Mouse (Mus musculus): ENCODE measurements at regions not wholly inside any gene's neighbourhood (a gene's known extent, or its start where the extent isn't known, plus 50 kb on each side); places are given as distances from the start of the nearest gene placed in this dataset.

DNA sequence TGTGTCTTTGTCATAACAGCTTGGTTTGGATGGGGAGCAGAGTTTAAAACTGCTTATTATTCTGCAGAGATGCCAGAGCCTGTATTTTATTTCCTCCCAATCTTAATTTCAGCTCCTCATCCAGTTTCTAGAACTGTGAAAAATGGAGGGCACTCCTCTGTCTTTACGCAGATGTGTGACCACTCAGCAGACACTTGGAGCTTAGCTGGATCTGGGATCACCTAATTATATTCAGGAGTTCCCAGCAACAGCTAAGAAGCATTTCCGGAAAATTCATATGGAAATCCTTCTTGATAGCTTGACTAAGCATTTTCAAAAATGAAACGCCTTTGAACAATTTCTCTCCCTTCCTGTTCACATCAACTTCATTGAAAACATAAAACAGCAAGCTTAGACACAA lies 1670.0 kb upstream of the Slc10a2 start:
- Histone ChIP-seq H3K79me2 (ENCODE audit: control insufficient read depth, insufficient read depth) (no peaks in the 10 kb centered on the region), H3K79me3 (ENCODE audit: low read depth) (no peaks in the 10 kb centered on the region), H3K4me3 (ENCODE audit: insufficient read depth, poor library complexity, severe bottlenecking) (no peak overlapping the region), H3ac (ENCODE audit: control insufficient read depth, insufficient read length, low read depth) (no peak overlapping the region), H3K36me3 (ENCODE audit: control insufficient read depth, insufficient read depth) (no peaks in the 10 kb centered on the region), H3K27me3 (ENCODE audit: control insufficient read depth, insufficient read depth, insufficient read length) (no peaks in the 10 kb centered on the region)
- TF ChIP-seq MYOD1 (IDR thresholded peaks at IDR 0.05; ENCODE audit: control insufficient read depth, insufficient read length, low read depth) (no peak), CEBPB (IDR thresholded peaks at IDR 0.05; ENCODE audit: low read depth) (no peak), CTCF (IDR thresholded peaks at IDR 0.05; ENCODE audit: control insufficient read depth, insufficient read depth, insufficient read length) (no peak), MAX (IDR thresholded peaks at IDR 0.05) (no peak), MYOG (IDR thresholded peaks at IDR 0.05; ENCODE audit: control insufficient read depth, extremely low read depth, insufficient read length) (no peak), USF1 (IDR thresholded peaks at IDR 0.05; ENCODE audit: low read depth) (no peak), FOSL1 (IDR thresholded peaks at IDR 0.05; ENCODE audit: insufficient read depth, low read length, poor library complexity, severe bottlenecking) (no peak)

DNA sequence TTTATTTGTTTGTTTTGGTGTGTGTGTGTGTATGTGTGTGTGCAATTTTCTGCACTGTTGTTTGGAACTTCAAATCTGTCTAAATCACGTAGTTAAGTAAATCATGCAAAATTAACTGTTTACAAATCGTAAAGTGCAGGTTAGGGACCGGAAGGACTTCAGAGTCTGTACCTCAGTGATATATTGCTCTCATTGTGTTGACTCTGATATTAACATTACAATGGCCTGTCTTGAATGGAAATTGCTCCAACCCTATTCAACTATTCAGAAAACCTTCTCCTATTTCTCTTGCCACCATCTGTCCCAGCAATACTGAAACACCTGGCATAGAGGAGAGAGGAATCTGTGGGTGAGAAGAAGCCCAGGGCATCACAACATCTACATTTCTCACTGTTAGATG lies 1624.4 kb upstream of the Slc10a2 start:
- Histone ChIP-seq H3K4me3 (ENCODE audit: insufficient read depth, poor library complexity, severe bottlenecking) (no peak overlapping the region), H3K27me3 (ENCODE audit: control insufficient read depth, insufficient read depth, insufficient read length) (no peaks in the 10 kb centered on the region), H3K79me2 (ENCODE audit: control insufficient read depth, insufficient read depth) (no peaks in the 10 kb centered on the region), H3K36me3 (ENCODE audit: control insufficient read depth, insufficient read depth) (no peaks in the 10 kb centered on the region), H3K79me3 (ENCODE audit: low read depth) (no peaks in the 10 kb centered on the region), H3ac (ENCODE audit: control insufficient read depth, insufficient read length, low read depth) (no peak overlapping the region)
- no peak for TF ChIP-seq MYOD1 (IDR thresholded peaks at IDR 0.05; ENCODE audit: control insufficient read depth, insufficient read length, low read depth)
- no peak for TF ChIP-seq CEBPB (IDR thresholded peaks at IDR 0.05; ENCODE audit: low read depth)
- no peak for TF ChIP-seq MAX (IDR thresholded peaks at IDR 0.05)
- TF ChIP-seq FOSL1 (IDR thresholded peaks at IDR 0.05; ENCODE audit: insufficient read depth, low read length, poor library complexity, severe bottlenecking) = no peak
- no peak for TF ChIP-seq CTCF (IDR thresholded peaks at IDR 0.05; ENCODE audit: control insufficient read depth, insufficient read depth, insufficient read length)
- TF ChIP-seq MYOG (IDR thresholded peaks at IDR 0.05; ENCODE audit: control insufficient read depth, extremely low read depth, insufficient read length) = no peak
- no peak for TF ChIP-seq USF1 (IDR thresholded peaks at IDR 0.05; ENCODE audit: low read depth)

DNA sequence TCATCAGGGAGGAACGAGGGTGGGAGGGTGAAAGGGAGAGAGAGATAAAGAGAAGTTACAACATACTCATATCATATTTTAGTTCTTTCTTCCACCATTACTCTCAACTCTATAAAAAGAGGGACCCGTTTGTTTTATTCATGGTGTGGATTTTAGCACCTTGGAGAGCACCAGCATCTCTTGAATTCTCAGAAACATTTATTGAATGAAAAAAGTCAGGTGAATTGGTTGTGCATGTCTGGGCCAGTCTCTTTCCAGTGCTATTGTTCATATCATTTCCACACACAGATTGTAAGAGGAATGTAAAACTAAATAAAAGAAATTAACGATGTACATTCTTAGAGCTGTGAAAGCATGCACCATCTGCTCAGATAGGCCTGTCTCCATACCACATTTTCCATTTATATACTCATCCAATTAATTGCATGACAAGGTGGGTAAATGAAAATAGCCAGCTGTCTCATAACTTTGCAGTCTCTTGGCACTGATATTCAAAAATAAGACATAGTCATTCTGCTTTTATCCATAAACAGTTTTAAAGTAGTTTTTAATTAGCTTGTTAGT lies 1603.8 kb upstream of the Slc10a2 start:
- H3K79me2 ChIP-seq (ENCODE audit: control insufficient read depth, insufficient read depth) = no peaks in the 10 kb centered on the region
- H3K27me3 ChIP-seq (ENCODE audit: control insufficient read depth, insufficient read depth, insufficient read length) = no peaks in the 10 kb centered on the region
- no peak overlapping the region for H3K4me3 ChIP-seq (ENCODE audit: insufficient read depth, poor library complexity, severe bottlenecking)
- TF ChIP-seq CTCF (IDR thresholded peaks at IDR 0.05; ENCODE audit: control insufficient read depth, insufficient read depth, insufficient read length) (no peak), USF1 (IDR thresholded peaks at IDR 0.05; ENCODE audit: low read depth) (no peak), MAX (IDR thresholded peaks at IDR 0.05) (no peak), MYOD1 (IDR thresholded peaks at IDR 0.05; ENCODE audit: control insufficient read depth, insufficient read length, low read depth) (no peak), MYOG (IDR thresholded peaks at IDR 0.05; ENCODE audit: control insufficient read depth, extremely low read depth, insufficient read length) (no peak), FOSL1 (IDR thresholded peaks at IDR 0.05; ENCODE audit: insufficient read depth, low read length, poor library complexity, severe bottlenecking) (no peak), CEBPB (IDR thresholded peaks at IDR 0.05; ENCODE audit: low read depth) (no peak)
- H3K79me3 ChIP-seq (ENCODE audit: low read depth) = no peaks in the 10 kb centered on the region
- no peak overlapping the region for H3ac ChIP-seq (ENCODE audit: control insufficient read depth, insufficient read length, low read depth)
- H3K36me3 ChIP-seq (ENCODE audit: control insufficient read depth, insufficient read depth) = no peaks in the 10 kb centered on the region

DNA sequence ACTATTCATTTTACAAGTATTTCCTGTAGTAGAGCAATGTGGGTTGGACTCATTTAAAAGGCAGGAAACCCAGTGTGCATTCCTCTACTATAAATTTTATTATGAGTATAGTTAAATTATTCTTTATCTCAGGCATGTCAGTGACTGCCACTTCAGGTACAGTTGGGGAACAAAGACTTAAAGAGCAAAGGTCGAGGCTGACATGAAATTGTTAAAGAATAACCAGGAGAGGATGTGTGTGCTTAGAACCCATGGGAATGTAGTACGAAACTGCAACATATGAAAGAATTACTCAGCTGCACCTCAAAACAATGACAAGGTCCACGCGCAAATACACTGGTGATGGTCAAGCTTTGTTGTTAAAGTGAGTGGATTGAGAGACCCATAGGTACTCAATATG lies 1583.4 kb upstream of the Slc10a2 start:
- Histone ChIP-seq H3ac (ENCODE audit: control insufficient read depth, insufficient read length, low read depth) (no peak overlapping the region), H3K79me3 (ENCODE audit: low read depth) (no peaks in the 10 kb centered on the region), H3K79me2 (ENCODE audit: control insufficient read depth, insufficient read depth) (no peaks in the 10 kb centered on the region), H3K27me3 (ENCODE audit: control insufficient read depth, insufficient read depth, insufficient read length) (no peaks in the 10 kb centered on the region), H3K4me3 (ENCODE audit: insufficient read depth, poor library complexity, severe bottlenecking) (no peak overlapping the region), H3K36me3 (ENCODE audit: control insufficient read depth, insufficient read depth) (no peaks in the 10 kb centered on the region)
- TF ChIP-seq USF1 (IDR thresholded peaks at IDR 0.05; ENCODE audit: low read depth) = no peak
- TF ChIP-seq MYOG (IDR thresholded peaks at IDR 0.05; ENCODE audit: control insufficient read depth, extremely low read depth, insufficient read length) = no peak
- TF ChIP-seq MYOD1 (IDR thresholded peaks at IDR 0.05; ENCODE audit: control insufficient read depth, insufficient read length, low read depth) = no peak
- no peak for TF ChIP-seq MAX (IDR thresholded peaks at IDR 0.05)
- TF ChIP-seq CEBPB (IDR thresholded peaks at IDR 0.05; ENCODE audit: low read depth) = no peak
- TF ChIP-seq CTCF (IDR thresholded peaks at IDR 0.05; ENCODE audit: control insufficient read depth, insufficient read depth, insufficient read length) = no peak
- TF ChIP-seq FOSL1 (IDR thresholded peaks at IDR 0.05; ENCODE audit: insufficient read depth, low read length, poor library complexity, severe bottlenecking) = no peak

DNA sequence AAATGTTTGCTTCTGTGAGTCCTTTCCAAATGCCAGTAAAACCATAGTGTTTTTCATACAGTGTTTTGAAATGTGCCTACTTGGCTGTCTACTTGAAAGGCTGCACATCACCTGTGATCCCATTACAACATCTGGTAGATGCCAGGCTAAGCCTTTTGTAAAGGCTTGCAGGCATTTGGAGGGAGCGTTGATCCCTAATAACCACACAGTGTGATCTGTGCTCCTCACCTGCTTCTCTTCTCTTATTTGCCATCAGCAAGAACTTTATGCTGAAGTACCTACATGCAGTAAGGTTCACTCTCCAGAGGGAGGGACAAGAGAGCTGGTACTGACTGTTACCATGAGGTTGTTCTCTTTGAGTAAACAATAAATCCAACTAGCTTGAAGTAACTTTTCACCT lies 1553.7 kb upstream of the Slc10a2 start:
- H3K79me3 ChIP-seq (ENCODE audit: low read depth) = no peaks in the 10 kb centered on the region
- no peak overlapping the region for H3ac ChIP-seq (ENCODE audit: control insufficient read depth, insufficient read length, low read depth)
- no peaks in the 10 kb centered on the region for H3K36me3 ChIP-seq (ENCODE audit: control insufficient read depth, insufficient read depth)
- no peak overlapping the region for H3K4me3 ChIP-seq (ENCODE audit: insufficient read depth, poor library complexity, severe bottlenecking)
- H3K79me2 ChIP-seq (ENCODE audit: control insufficient read depth, insufficient read depth) = no peaks in the 10 kb centered on the region
- no peaks in the 10 kb centered on the region for H3K27me3 ChIP-seq (ENCODE audit: control insufficient read depth, insufficient read depth, insufficient read length)
- TF ChIP-seq MAX (IDR thresholded peaks at IDR 0.05) (no peak), CEBPB (IDR thresholded peaks at IDR 0.05; ENCODE audit: low read depth) (no peak), MYOD1 (IDR thresholded peaks at IDR 0.05; ENCODE audit: control insufficient read depth, insufficient read length, low read depth) (no peak), USF1 (IDR thresholded peaks at IDR 0.05; ENCODE audit: low read depth) (no peak), MYOG (IDR thresholded peaks at IDR 0.05; ENCODE audit: control insufficient read depth, extremely low read depth, insufficient read length) (no peak), FOSL1 (IDR thresholded peaks at IDR 0.05; ENCODE audit: insufficient read depth, low read length, poor library complexity, severe bottlenecking) (no peak), CTCF (IDR thresholded peaks at IDR 0.05; ENCODE audit: control insufficient read depth, insufficient read depth, insufficient read length) (no peak)

All from C2C12 (cell line).